Mouse (Mus musculus): ENCODE measurements around the gene Kif1bp. TPM values are rescaled to one million over a fixed set of nuclear protein-coding genes. Genes with fewer than 3 reads are reported as not detected.
"Not testable (repeated sequence)": the region's sequence is repeated elsewhere in the genome, so short reads cannot be mapped to it uniquely, and the experiment has no call there.

Kif1bp gene
- total RNA-seq (2021): 10 to 100 TPM; 54.4 to 56.1 TPM
- long read RNA-seq, experiment 1, transcript Kif1bp-201 (7 exons, 2,472 nt): major isoform, 86 of 92 reads
- long read RNA-seq, experiment 1, partial matches to known transcripts: 1 of 92 reads
- long read RNA-seq, experiment 1, other reads (novel, unspliced or antisense): 4 of 92 reads
- long read RNA-seq, experiment 2, transcript Kif1bp-201 (7 exons, 2,472 nt): major isoform, 18 of 22 reads
- long read RNA-seq, experiment 2, partial matches to known transcripts: 1 of 22 reads
- long read RNA-seq, experiment 2, other reads (novel, unspliced or antisense): 3 of 22 reads

- DNase-seq: peak; percentile 97 to 98
Observed at GRCm38 (mm10) chr10:62578338-62579100, at the start of gene Kif1bp. Gene Kif1bp (minus strand): TSS chr10:62578457.

GRCm38 (mm10) chr10:62604161-62604560 is 25.9 kb upstream of the Kif1bp start:
- no peak for DNase-seq

- DNase-seq: no peak
Observed at GRCm38 (mm10) chr10:62603233-62604030, 25.2 kb upstream of the Kif1bp start.

- DNase-seq: peak; percentile 95 to 96
Observed at GRCm38 (mm10) chr10:62602177-62603040, 24.2 kb upstream of the Kif1bp start, which contains the start of gene Ddx21. Gene Ddx21 (minus strand): TSS chr10:62602281.

- DNase-seq: no peak
Observed at GRCm38 (mm10) chr10:62601833-62602176, 23.5 kb upstream of the Kif1bp start.

GRCm38 (mm10) chr10:62601053-62601791 is 23.0 kb upstream of the Kif1bp start:
- no peak for DNase-seq

- DNase-seq: no peak
Observed at GRCm38 (mm10) chr10:62600056-62600455, 21.8 kb upstream of the Kif1bp start.

GRCm38 (mm10) chr10:62599311-62599710 is 21.1 kb upstream of the Kif1bp start:
- DNase-seq: not testable (repeated sequence)

- DNase-seq: no peak
Observed at GRCm38 (mm10) chr10:62592496-62592895, 14.2 kb upstream of the Kif1bp start.

GRCm38 (mm10) chr10:62590200-62590599 is 11.9 kb upstream of the Kif1bp start:
- DNase-seq: peak; percentile 83 to 90

- DNase-seq: peak in 1 of 2 experiments; percentile 14
Observed at GRCm38 (mm10) chr10:62588616-62589015, 10.4 kb upstream of the Kif1bp start.

GRCm38 (mm10) chr10:62583245-62583644 is 5.0 kb upstream of the Kif1bp start:
- DNase-seq: no peak

- no peak for DNase-seq
Observed at GRCm38 (mm10) chr10:62582701-62583100, 4.4 kb upstream of the Kif1bp start.

GRCm38 (mm10) chr10:62582263-62582662 is 4.0 kb upstream of the Kif1bp start:
- no peak for DNase-seq

- DNase-seq: not testable (repeated sequence)
Observed at GRCm38 (mm10) chr10:62579129-62579528, 872 bp upstream of the Kif1bp start.

- DNase-seq: no peak
Observed at GRCm38 (mm10) chr10:62577673-62578337, 452 bp downstream of the Kif1bp start.

- no peak for DNase-seq
Observed at GRCm38 (mm10) chr10:62575001-62575400, 3.3 kb downstream of the Kif1bp start.

GRCm38 (mm10) chr10:62570126-62570871 is 8.0 kb downstream of the Kif1bp start:
- no peak for DNase-seq

GRCm38 (mm10) chr10:62568861-62569260 is 9.4 kb downstream of the Kif1bp start:
- no peak for DNase-seq

GRCm38 (mm10) chr10:62557736-62558135 is 20.5 kb downstream of the Kif1bp start:
- DNase-seq: no peak
